Mouse (Mus musculus) frontal cortex, postnatal 14 days (tissue): ENCODE measurements at regions not wholly inside any gene's neighbourhood (a gene's known extent, or its start where the extent isn't known, plus 50 kb on each side); places are given as distances from the start of the nearest gene placed in this dataset.

Experiments used
- DNase-seq, 2 experiments: peaks; one replicate each; pipeline ENCODE4 v3.0.0; 2022; ENCODE audit warnings: low spot score in 2 of 2

GRCm38 (mm10) chr12:71429561-71430200 lies 120.0 kb downstream of the Dact1 start:
- no peak for DNase-seq

- DNase-seq = no peak
Observed at GRCm38 (mm10) chr12:71430331-71430730, 120.6 kb downstream of the Dact1 start.

DNA sequence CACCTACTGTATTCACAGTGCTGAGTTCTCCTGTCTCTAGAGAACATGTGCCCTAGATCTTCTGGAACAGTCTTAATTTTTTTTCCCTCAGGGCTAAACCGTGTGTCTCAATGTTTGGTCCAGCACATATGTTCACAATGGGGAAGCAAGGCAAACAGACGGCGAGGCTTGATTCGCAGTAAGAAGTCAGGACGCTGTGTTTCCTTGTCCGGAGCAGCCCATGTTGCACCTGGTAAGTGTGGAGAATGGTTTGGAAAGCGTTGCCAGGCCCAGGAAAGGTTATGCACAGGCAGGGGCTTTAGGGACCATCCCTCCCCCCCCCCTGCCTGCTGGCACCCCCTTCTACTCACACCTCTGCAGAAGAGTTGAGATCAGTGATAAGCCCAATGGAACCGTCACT lies 121.4 kb downstream of the Dact1 start:
- no peak for DNase-seq

- DNase-seq = no peak
Observed at GRCm38 (mm10) chr12:71433549-71434200, 124.0 kb downstream of the Dact1 start.

DNA sequence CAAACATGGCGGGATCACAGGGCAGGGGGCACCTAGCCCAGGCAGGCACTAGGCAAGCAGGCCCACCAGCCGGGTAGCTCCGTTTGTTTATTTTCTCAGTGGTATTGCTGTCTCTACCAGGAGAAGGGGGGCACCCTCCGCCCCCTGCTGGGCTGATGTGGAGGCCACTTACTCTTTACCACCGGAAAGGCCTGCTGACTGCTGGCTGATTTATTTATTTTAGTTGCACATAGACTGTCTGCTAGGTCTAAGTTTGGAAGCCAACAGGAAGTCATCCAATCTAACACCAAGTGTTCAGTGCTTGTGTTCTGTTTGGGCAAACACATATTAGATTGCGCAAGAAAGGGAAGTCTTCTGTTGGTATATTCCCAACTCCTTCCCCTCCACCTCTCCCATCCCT lies 128.6 kb downstream of the Dact1 start:
- no peak for DNase-seq

DNA sequence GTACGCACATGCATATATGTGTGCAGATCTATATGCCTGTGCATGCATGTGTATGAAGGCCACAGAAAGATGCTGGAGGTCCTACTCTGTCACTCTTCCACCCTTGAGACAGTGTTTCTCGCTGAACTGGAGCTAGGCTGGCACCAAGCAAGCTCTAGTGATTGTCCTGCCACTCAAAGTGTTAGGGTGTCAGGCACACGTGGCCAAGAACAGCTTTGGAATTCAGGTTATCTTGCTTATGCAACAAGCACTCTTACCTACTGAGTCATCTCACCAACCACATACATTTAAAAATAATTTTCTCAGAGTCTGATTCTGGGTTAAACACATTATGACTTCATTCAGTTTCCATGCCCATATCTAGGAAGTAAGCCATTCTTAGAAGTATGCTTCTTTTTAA lies 131.2 kb downstream of the Dact1 start:
- DNase-seq = no peak

- no peak for DNase-seq
Observed at GRCm38 (mm10) chr12:71441272-71441671, 131.6 kb downstream of the Dact1 start.

- no peak for DNase-seq
Observed at GRCm38 (mm10) chr12:71446177-71446891, 136.7 kb downstream of the Dact1 start.

- no peak for DNase-seq
Observed at GRCm38 (mm10) chr12:71446892-71447268, 137.2 kb downstream of the Dact1 start.

GRCm38 (mm10) chr12:71449032-71449431 lies 139.3 kb downstream of the Dact1 start:
- no peak for DNase-seq

- DNase-seq = no peak
Observed at GRCm38 (mm10) chr12:71450128-71450527, 140.4 kb downstream of the Dact1 start.

DNA sequence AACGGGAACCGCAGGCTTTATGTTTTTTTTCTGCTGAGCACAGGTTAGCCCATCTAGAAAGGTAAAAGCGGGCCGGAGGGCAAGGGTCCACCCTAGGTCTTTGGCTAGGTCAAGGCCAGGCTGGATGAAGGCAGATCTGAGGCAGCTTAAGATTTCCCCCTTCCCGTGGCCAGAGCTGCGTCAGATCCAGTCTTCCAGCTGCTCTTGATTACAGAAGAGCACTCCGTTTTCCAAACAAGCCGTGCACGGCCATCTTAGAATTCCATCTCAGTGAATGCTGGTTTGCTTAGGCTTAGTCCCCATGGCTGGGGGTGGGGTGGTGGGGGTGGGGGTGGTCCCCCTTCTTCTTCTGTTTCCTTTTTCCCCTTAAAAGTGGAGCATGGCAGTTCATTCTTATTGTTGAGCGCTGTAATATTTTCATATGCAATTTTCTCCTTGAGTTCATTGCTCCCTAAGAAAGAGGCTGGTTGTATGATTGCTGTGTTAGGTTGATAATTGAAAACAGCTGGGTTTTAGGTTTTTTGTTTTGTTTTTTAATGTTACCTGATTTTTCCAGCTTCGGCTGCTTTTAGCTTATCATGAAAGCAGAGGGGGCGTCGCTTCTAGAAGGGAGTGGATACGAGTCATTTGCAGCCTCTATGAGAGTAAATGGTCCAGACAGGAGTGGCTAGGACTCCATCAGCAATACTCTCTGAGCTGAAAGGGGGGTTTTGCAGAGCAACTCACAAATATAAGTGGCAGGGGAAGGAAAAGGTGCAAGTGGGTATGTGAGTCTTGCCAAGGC lies 141.2 kb downstream of the Dact1 start:
- DNase-seq = no peak

DNA sequence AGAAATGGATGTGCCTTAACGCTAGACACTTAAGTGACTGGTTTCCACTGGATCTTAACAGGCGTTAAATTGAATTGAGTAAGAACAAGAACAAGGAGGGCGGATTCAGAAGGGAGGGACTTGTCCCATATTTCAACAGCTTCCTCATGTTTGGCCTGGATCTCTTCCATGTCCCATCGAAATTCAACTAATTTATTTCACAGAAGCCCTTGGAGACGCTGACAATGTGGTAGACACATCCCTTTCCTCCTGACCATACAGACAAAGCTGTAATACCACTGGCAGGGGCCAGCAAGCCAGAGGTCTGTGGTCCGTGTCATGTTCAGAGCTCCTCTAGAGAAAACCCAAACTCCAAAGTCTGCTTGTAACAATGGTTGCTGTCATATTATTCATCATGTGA lies 147.2 kb downstream of the Dact1 start:
- no peak for DNase-seq

DNA sequence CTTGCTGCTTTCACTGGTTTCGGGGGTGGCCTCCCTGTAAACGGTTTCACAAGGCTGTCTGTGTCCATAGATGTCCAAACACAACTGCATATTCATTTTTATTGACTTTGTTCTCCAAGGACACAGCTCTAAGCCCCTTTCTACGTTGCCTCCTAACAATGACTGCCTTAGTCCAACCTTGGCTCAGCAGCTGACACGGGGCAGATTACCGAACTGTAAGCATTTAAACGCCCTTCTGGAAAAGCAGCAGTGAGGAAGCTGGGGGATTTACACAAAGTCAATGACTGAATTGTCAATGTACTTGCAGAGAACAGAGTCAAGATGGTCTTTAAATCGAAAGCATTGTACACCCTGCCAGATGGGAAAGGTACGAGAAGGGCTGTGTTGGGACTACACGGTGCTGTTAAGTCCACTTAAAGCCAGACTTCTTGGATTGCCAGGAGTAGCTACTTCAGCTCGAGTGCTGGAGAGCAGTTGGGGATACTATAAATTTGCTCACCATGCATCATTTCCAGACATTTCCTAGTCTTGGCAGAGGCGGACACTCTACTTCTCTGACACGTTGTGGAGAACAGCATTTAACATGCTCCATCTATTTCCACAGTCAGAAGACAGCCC lies 149.0 kb downstream of the Dact1 start:
- no peak for DNase-seq

GRCm38 (mm10) chr12:71460643-71461042 lies 151.0 kb downstream of the Dact1 start:
- no peak for DNase-seq

- no peak for DNase-seq
Observed at GRCm38 (mm10) chr12:71467820-71468219, 158.1 kb downstream of the Dact1 start.

DNA sequence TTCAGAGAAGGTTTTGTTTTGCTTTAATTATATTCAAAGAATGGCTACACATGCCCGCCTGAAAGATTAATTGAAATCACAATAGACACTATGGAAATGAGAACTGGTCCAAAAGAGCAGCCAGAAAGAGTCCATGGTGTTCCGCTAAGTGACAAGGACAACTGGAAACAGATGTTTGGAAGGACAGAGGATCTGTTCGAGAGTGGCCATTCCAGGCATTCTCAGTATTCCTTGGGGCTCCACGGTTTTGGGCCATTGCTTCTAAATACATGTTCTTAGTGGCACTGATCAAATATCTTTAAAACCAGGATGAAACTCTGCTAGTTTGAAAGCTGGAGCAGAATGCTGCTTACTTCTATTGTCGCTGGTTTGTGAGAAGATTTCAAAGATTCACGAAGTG lies 158.6 kb downstream of the Dact1 start:
- no peak for DNase-seq

DNA sequence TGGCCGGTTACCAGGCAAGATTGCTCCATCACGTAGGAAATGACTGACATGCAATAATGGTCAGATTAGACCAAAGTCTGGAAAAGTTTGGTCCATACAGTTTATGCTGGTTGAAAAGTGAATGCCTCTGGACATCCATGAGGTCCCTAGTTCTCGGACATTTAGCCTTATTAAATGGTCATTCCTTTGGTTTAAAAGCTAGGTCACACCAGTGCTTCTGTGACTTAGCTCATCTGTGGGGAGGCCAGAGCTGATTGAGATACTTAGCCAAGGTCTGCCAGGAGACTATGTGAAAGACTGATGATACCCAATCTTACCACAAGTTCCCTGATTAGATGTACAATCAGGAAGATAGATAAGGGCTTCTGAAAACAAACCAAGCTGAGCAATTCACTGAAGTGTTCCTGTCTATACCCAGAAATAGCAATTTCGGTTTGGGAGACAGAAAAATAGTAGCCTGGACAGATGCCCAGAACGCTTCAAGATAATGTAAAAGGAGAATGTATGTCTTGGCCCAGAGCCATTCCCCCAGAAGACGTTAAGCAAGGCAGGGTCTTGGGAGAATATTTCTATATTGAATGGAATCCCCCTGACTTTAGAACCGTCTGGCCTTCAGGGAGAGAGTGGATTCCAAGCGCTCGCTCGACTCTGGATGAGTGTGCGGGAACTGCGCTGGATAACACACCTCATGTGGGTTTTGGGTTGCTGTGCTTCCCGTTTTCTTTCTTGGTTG lies 161.5 kb downstream of the Dact1 start:
- no peak for DNase-seq

GRCm38 (mm10) chr12:71471720-71472119 lies 162.0 kb downstream of the Dact1 start:
- no peak for DNase-seq

GRCm38 (mm10) chr12:71476238-71476637 lies 166.6 kb downstream of the Dact1 start:
- no peak for DNase-seq

- DNase-seq = no peak
Observed at GRCm38 (mm10) chr12:71477691-71478090, 168.0 kb downstream of the Dact1 start.
